Mouse (Mus musculus) midbrain, postnatal 0 days (tissue): ENCODE data around the gene Colgalt2. TPM values are rescaled to one million over a fixed set of nuclear protein-coding genes. Genes with fewer than 3 reads are reported as not detected.

Experiments used
- ATAC-seq: fragments of 200-750 bp; cut with Nextera tagmentation; 2 replicates; pipeline ENCODE4 v1.8.0; 2017; ENCODE audit warnings: moderate number of reproducible peaks, mild to moderate bottlenecking, moderate TSS enrichment, moderate library complexity; ENCODE audit not compliant: low FRiP score
- DNase-seq: peaks from one replicate; pipeline ENCODE4 v3.0.0-alpha.2; 2015; ENCODE audit warnings: low spot score
- H3K27ac ChIP-seq: fragments of 300-500 bp; sonication (generic); 2 replicates; pipeline ENCODE4 v1.5.1; 2014; ENCODE audit warnings: low read depth, mild to moderate bottlenecking, low read length, mixed read lengths
- H3K27me3 ChIP-seq: fragments of 300-500 bp; sonication (generic); 2 replicates; pipeline ENCODE4 v1.6.1; 2014; ENCODE audit warnings: low read length, control low read depth, mixed read lengths; ENCODE audit not compliant: insufficient read depth
- H3K36me3 ChIP-seq: fragments of 300-500 bp; sonication (generic); 2 replicates; pipeline ENCODE4 v1.6.1; 2014; ENCODE audit warnings: low read length, control low read depth, mixed read lengths; ENCODE audit not compliant: insufficient read depth
- H3K4me1 ChIP-seq: fragments of 300-500 bp; sonication (generic); 2 replicates; pipeline ENCODE4 v1.6.1; 2014; ENCODE audit warnings: mild to moderate bottlenecking, control low read depth, antibody characterized with exemption, low read length, mixed read lengths; ENCODE audit not compliant: insufficient read depth
- H3K4me2 ChIP-seq: fragments of 300-500 bp; sonication (generic); 2 replicates; pipeline ENCODE4 v1.6.1; 2014; ENCODE audit warnings: low read depth, mild to moderate bottlenecking, low read length, mixed read lengths; ENCODE audit not compliant: poor library complexity, severe bottlenecking
- H3K4me3 ChIP-seq: fragments of 300-500 bp; sonication (generic); 2 replicates; pipeline ENCODE4 v1.5.1; 2014; ENCODE audit warnings: low read depth, mild to moderate bottlenecking, low read length, moderate library complexity
- H3K9ac ChIP-seq: fragments of 300-500 bp; sonication (generic); replicated peaks from 2 replicates; pipeline ENCODE4 v1.6.1; 2014; ENCODE audit warnings: mild to moderate bottlenecking, low read length, moderate library complexity, mixed read lengths; ENCODE audit not compliant: poor library complexity, severe bottlenecking
- H3K9me3 ChIP-seq: fragments of 300-500 bp; sonication (generic); 2 replicates; pipeline ENCODE4 v1.6.1; 2016; ENCODE audit warnings: low read length, control low read depth
- CTCF ChIP-seq: IDR thresholded peaks from 2 replicates; pipeline ENCODE4 v1.5.1; 2016; ENCODE audit warnings: antibody characterized with exemption, mild to moderate bottlenecking
- WGBS: fragments of 180-500 bp; shearing (Covaris S2); extraction: QIAGEN DNeasy Blood & Tissue Kit; methylation state at CpG from one replicate; pipeline ENCODE4 v1.1.7; 2014; 5-methylcytosine and 5-hydroxymethylcytosine counted together
- polyA plus RNA-seq: library from polyadenylated mRNA; unstranded; fragments of >200 nt; fragmentation: Nextera tagmentation; extraction: Ambion mirVana; gene quantifications from 2 replicates; pipeline ENCODE4 v1.2.1, GENCODE M21; 2015
- total RNA-seq: library from RNA; depleted of rRNA; stranded (reverse); fragments of >200 nt; gene quantifications from 2 replicates; pipeline ENCODE4 v1.2.3, GENCODE M21; 2014

Gene Colgalt2
- total and polyA plus RNA-seq, 2 experiments from 2014 or later = 5.3 to 14.2 TPM

DNA sequence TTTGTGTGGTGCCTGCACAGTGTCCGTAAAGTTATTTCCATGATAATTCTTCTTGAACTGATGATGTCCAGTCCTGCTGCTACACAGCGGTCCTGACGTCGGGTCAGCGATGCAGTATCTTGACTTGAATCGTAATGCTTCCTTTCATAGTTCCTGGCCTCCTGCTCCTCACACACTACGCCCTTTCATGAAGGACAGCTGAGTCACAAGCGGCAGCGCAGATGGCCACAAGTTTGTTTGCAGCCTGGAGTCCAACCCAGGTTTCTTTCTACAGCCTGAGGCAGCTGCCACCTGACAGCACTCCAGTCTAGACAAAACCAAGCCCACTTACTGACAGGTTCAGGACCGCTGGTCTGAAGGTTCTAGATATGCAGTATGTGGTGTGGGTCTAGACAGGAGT is 40.2 kb downstream of the Colgalt2 start:
- Histone ChIP-seq H3K27ac (no peak overlapping the region), H3K27me3 (no peaks in the 10 kb centered on the region), H3K4me1 (no peaks in the 10 kb centered on the region), H3K4me2 (no peak overlapping the region), H3K9me3 (no peaks in the 10 kb centered on the region), H3K9ac (no peak overlapping the region), H3K4me3 (no peak overlapping the region), H3K36me3 (no peaks in the 10 kb centered on the region)
- WGBS = 77% methylated on average over 10 of the region's 10 CpGs
- TF ChIP-seq CTCF = no peak
- DNase-seq (no peak), ATAC-seq (no peak)

- no peaks in the 10 kb centered on the region for H3K27me3 ChIP-seq
- no peak overlapping the region for H3K4me3 ChIP-seq
- no peak overlapping the region for H3K9ac ChIP-seq
- no peaks in the 10 kb centered on the region for H3K4me1 ChIP-seq
- 87% methylated on average over 7 of the region's 7 CpGs for WGBS
- ATAC-seq (no peak), DNase-seq (no peak)
- H3K36me3 ChIP-seq = no peaks in the 10 kb centered on the region
- no peak overlapping the region for H3K27ac ChIP-seq
- no peaks in the 10 kb centered on the region for H3K9me3 ChIP-seq
- TF ChIP-seq CTCF = no peak
- no peak overlapping the region for H3K4me2 ChIP-seq
Observed at GRCm38 (mm10) chr1:152444630-152445029, 45.0 kb downstream of the Colgalt2 start.

DNA sequence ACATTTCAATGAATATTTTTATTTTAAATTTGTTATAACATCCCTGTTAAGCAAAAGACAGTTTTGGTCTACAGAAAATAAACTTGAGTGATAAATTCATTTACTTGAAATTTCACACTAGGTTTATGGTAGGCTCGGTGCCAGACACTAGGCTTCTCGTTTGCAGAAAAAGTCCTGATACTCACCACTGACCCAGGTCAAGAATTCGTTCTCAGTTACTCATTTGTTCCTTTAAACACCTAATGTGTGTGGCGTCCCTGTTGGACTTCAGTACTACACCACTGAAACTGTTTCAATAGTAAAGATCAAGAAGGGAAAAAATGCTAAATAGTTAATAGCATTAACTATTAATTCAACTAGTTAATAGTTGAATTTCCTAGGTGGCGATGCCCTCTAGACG is 46.3 kb downstream of the Colgalt2 start:
- TF ChIP-seq CTCF = no peak
- no peaks in the 10 kb centered on the region for H3K36me3 ChIP-seq
- H3K27me3 ChIP-seq = no peaks in the 10 kb centered on the region
- H3K4me3 ChIP-seq = no peak overlapping the region
- DNase-seq (no peak), ATAC-seq (no peak)
- H3K4me2 ChIP-seq = no peak overlapping the region
- H3K4me1 ChIP-seq = no peaks in the 10 kb centered on the region
- H3K27ac ChIP-seq = no peak overlapping the region
- 92% methylated on average over 6 of the region's 6 CpGs for WGBS
- H3K9ac ChIP-seq = no peak overlapping the region
- no peaks in the 10 kb centered on the region for H3K9me3 ChIP-seq

DNA sequence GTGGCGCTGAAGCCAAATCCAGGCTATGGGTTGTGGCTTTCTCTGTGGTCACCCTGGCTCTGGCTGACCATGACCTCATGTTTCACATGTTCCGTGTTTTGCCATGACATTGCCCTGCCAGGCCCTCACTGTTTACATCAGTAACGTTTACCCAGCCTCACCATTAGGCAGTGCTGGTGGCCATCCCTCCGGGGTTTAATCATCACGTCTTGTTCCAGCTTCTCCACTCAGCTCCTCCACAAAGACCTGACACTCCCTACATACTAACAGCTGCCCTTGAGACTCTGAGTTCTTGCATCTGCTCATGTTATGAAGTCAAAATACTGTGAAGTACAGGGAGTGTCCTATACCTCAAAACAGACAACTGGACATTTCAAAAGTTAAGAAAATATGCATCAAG is 54.9 kb downstream of the Colgalt2 start:
- no peak for TF ChIP-seq CTCF
- Histone ChIP-seq H3K9ac (no peak overlapping the region), H3K27me3 (no peaks in the 10 kb centered on the region), H3K4me2 (no peak overlapping the region), H3K4me3 (no peak overlapping the region), H3K4me1 (peaks cover 3% of the 10 kb centered on the region; the same call in 1 of the 2 replicates), H3K36me3 (no peaks in the 10 kb centered on the region), H3K9me3 (no peaks in the 10 kb centered on the region), H3K27ac (no peak overlapping the region)
- ATAC-seq (no peak), DNase-seq (no peak)
- WGBS = 78% methylated on average over 5 of the region's 5 CpGs

GRCm38 (mm10) chr1:152455275-152456243 is 55.9 kb downstream of the Colgalt2 start:
- TF ChIP-seq CTCF = no peak
- Histone ChIP-seq H3K4me1 (peaks cover 3% of the 10 kb centered on the region; the same call in 1 of the 2 replicates), H3K4me3 (no peak overlapping the region), H3K27me3 (no peaks in the 10 kb centered on the region), H3K27ac (peak overlapping the region; percentile 57), H3K36me3 (no peaks in the 10 kb centered on the region), H3K4me2 (peak overlapping the region; percentile 1; the same call in 1 of the 2 replicates), H3K9ac (no peak overlapping the region), H3K9me3 (no peaks in the 10 kb centered on the region)
- DNase-seq (peak; percentile 69), ATAC-seq (peak; percentile 82)
- 34% methylated on average over 10 of the region's 10 CpGs for WGBS

DNA sequence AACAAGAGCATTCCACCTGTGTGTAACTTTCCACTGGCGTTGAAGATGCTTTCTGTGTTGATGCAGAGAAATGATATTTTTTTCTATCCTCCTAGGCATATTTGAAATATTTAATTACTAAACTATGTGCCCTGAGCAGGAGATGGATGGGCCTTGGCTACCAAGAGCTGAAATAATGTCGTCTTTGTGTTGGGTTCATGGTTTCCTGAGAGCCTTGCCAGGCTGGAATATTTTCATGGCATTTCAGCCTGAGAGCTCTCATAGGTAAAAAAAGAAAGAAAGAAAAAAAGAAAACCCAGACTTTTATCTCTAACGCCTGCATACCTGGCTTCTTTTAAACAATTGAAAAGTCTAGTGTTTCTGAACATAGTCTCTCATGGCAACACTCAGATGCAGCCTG is 56.6 kb downstream of the Colgalt2 start:
- DNase-seq (no peak), ATAC-seq (no peak)
- no peaks in the 10 kb centered on the region for H3K27me3 ChIP-seq
- TF ChIP-seq CTCF = no peak
- no peak overlapping the region for H3K4me3 ChIP-seq
- H3K4me2 ChIP-seq = no peak overlapping the region
- no peak overlapping the region for H3K9ac ChIP-seq
- peaks cover 3% of the 10 kb centered on the region; the same call in 1 of the 2 replicates for H3K4me1 ChIP-seq
- H3K36me3 ChIP-seq = no peaks in the 10 kb centered on the region
- WGBS = 62% methylated on average over 3 of the region's 3 CpGs
- no peaks in the 10 kb centered on the region for H3K9me3 ChIP-seq
- peak overlapping the region; percentile 57 for H3K27ac ChIP-seq
